Mouse (Mus musculus) brain, adult 10 weeks (tissue): ENCODE measurements around the gene Vmn1r183. TPM values are rescaled to one million over a fixed set of nuclear protein-coding genes. Genes with fewer than 3 reads are reported as not detected.

Source experiments
- polyA plus RNA-seq: library from polyadenylated mRNA; stranded (reverse); fragments of 350-450 nt; fragmentation: Illumina TruSeq; extraction: RNeasy Lipid Tissue Mini Kit (QIAGEN cat#74804); gene quantifications from one replicate; pipeline ENCODE4 v1.2.3, GENCODE M21; 2015; ENCODE audit warnings: low read depth, low replicate concordance

Gene Vmn1r183
- not detected for polyA plus RNA-seq

GRCm38 (mm10) chr7:24052660-24053304 lies at the start of gene Vmn1r183:
Gene Vmn1r183 (plus strand): TSS chr7:24053254.

GRCm38 (mm10) chr7:24081634-24082431 lies 28.8 kb downstream of the Vmn1r183 start, which contains the start of gene Zfp180:
Gene Zfp180 (plus strand): TSS chr7:24081924.

DNA sequence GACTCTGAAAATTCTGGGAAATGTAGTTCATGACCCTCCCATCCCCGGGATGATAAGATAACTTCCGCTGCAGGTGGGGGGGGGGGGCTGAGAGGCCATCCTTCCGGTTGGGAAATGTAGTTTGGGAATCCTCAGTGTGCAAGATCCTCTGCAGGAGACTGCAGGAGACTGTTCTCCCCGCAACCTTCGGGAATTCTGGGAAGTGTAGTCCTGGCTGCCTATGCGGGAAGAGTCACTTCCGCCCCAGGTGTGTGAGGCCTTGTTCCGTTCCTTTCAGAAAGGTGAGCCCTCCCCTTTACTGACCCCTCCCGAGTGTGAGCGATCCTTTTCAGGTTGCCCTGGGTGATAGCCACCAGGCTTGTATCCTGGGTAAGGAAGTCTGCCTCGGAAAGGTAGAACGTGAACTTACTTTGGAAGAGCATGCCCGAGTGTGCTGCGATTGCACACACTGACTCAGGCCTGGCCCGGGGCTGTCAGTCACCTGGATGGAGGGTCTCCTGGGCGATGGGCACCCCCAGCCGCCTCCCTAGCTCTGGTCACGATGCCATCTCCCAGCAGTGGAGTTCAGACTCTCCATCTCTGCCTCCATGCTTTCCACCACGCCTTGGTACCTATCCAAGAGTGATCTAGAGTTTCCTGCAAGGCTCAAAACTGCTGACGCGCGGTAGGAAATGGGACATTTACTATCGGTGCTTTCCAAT lies 59.3 kb downstream of the Vmn1r183 start, which contains the start of gene Zfp112:
Gene Zfp112, plus strand, starts transcription at position 159 of the 701 bp plus-strand sequence.

Other genes starting within 250 kb of the Vmn1r183 start
- gene Vmn1r175, start 242.6 kb upstream of the Vmn1r183 start, polyA plus RNA-seq: not detected
- not detected for gene Vmn1r176, start 215.9 kb upstream of the Vmn1r183 start, polyA plus RNA-seq
- not detected for gene Vmn1r177, start 186.8 kb upstream of the Vmn1r183 start, polyA plus RNA-seq
- not detected for gene Vmn1r178, start 161.2 kb upstream of the Vmn1r183 start, polyA plus RNA-seq
- not detected for gene Vmn1r179, start 126.3 kb upstream of the Vmn1r183 start, polyA plus RNA-seq
- gene Vmn1r180, start 102.6 kb upstream of the Vmn1r183 start, polyA plus RNA-seq: not detected
- not detected for gene Vmn1r181, start 78.6 kb upstream of the Vmn1r183 start, polyA plus RNA-seq
- not detected for gene V1rd19, start 51.6 kb upstream of the Vmn1r183 start, polyA plus RNA-seq
- gene Zfp180, start 28.7 kb downstream of the Vmn1r183 start, polyA plus RNA-seq: 46.3 TPM
- 7.9 TPM for gene Zfp112, start 59.1 kb downstream of the Vmn1r183 start, polyA plus RNA-seq
- gene Zfp235, start 80.9 kb downstream of the Vmn1r183 start, polyA plus RNA-seq: 13.9 TPM
- 3.5 TPM for gene Zfp114, start 121.8 kb downstream of the Vmn1r183 start, polyA plus RNA-seq
- gene Zfp111, start 158.2 kb downstream of the Vmn1r183 start, polyA plus RNA-seq: 6.0 TPM
- gene Zfp109, start 184.3 kb downstream of the Vmn1r183 start, polyA plus RNA-seq: 6.1 TPM
- gene Zfp108, start 201.5 kb downstream of the Vmn1r183 start, polyA plus RNA-seq: 6.8 TPM
- 8.8 TPM for gene Zfp93, start 217.2 kb downstream of the Vmn1r183 start, polyA plus RNA-seq
- gene Zfp61, start 248.0 kb downstream of the Vmn1r183 start, polyA plus RNA-seq: 22.7 TPM